Mouse (Mus musculus): Measurements from ENCODE around the gene Tars2.
A peak's percentile ranks its signal among the peaks of the same experiment; 100 is the strongest.
"Not testable (repeated sequence)": the region's sequence is repeated elsewhere in the genome, so short reads cannot be mapped to it uniquely, and the experiment has no call there.

The Tars2 gene

GRCm38 (mm10) chr3:95760106-95760505 lies at the start of gene Tars2:
Tars2 (minus strand) TSS chr3:95760206.
- Histone ChIP-seq H3K36me3 (ENCODE audit: control insufficient read depth, insufficient read depth, low read length, poor library complexity, severe bottlenecking) (peaks cover 16% of the 10 kb centered on the region; the same call in 1 of the 2 replicates), H3K27me3 (ENCODE audit: control insufficient read depth, insufficient read depth, low read length, poor library complexity, severe bottlenecking) (no peaks in the 10 kb centered on the region)
- no peak for DNase-seq (ENCODE audit: low read depth, low spot score)

GRCm38 (mm10) chr3:95808384-95808783 lies 48.4 kb upstream of the Tars2 start:
- H3K36me3 ChIP-seq (ENCODE audit: control insufficient read depth, insufficient read depth, low read length, poor library complexity, severe bottlenecking), result peaks cover 5% of the 10 kb centered on the region
- no peak for DNase-seq (ENCODE audit: low read depth, low spot score)
- no peaks in the 10 kb centered on the region for H3K27me3 ChIP-seq (ENCODE audit: control insufficient read depth, insufficient read depth, low read length, poor library complexity, severe bottlenecking)

DNA sequence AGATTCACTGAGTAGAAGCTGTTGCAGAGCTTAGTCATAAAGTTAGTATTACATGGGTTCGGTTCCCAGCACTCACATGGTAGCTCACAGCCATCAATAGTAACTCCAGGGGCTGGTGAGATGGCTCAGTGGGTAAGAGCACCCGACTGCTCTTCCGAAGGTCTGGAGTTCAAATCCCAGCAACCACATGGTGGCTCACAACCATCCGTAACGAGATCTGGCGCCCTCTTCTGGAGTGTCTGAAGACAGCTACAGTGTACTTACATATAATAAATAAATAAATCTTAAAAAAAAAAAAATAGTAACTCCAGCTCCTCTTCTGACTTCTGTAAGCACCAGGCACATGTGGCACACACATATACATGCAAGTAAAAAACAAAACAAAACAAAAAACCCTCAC lies 47.6 kb upstream of the Tars2 start:
- DNase-seq (ENCODE audit: low read depth, low spot score); H3K36me3 ChIP-seq (ENCODE audit: control insufficient read depth, insufficient read depth, low read length, poor library complexity, severe bottlenecking); H3K27me3 ChIP-seq (ENCODE audit: control insufficient read depth, insufficient read depth, low read length, poor library complexity, severe bottlenecking): not testable (repeated sequence)

GRCm38 (mm10) chr3:95806677-95807076 lies 46.7 kb upstream of the Tars2 start:
- Histone ChIP-seq H3K27me3 (ENCODE audit: control insufficient read depth, insufficient read depth, low read length, poor library complexity, severe bottlenecking) (no peaks in the 10 kb centered on the region), H3K36me3 (ENCODE audit: control insufficient read depth, insufficient read depth, low read length, poor library complexity, severe bottlenecking) (peaks cover 5% of the 10 kb centered on the region)
- no peak for DNase-seq (ENCODE audit: low read depth, low spot score)

DNA sequence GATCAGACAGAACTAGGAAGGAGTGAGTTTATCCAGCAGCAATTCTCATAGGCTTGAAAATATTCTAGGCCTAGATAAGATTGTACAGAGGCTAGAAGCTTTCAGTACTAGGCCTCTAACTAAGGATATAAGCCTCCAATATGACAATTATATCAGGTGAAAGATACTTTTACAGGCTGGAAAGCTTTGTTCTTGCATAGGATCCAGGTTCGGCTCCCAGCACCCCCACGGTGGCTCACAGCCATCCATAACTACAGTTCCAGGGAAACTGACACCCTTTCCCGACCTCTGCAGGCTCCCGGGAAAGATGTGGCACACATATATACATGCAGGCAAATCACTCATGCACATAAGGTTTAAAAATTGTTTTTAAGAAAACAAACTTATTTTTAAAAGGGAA lies 43.8 kb upstream of the Tars2 start:
- DNase-seq (ENCODE audit: low read depth, low spot score), result no peak
- no peaks in the 10 kb centered on the region for H3K27me3 ChIP-seq (ENCODE audit: control insufficient read depth, insufficient read depth, low read length, poor library complexity, severe bottlenecking)
- H3K36me3 ChIP-seq (ENCODE audit: control insufficient read depth, insufficient read depth, low read length, poor library complexity, severe bottlenecking), result peaks cover 5% of the 10 kb centered on the region

DNA sequence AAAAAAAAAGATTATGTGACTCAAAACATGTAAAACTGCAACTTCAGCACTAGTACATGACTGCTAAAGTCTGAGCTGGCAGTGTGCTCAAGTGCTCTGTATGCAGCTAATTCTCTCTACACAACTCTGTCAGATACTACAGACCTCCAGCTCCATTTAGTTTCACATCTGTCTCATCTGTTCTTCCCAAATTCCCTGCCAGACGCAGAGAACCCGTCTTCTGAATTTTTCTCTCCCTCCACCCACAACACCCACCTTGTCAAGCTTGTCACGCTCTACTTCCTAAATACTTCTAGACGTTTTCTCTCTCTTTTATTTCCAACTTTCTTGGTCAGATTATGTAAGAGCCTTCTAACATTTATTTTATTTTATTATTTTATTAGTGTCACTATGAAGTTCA lies 38.8 kb upstream of the Tars2 start:
- Histone ChIP-seq H3K27me3 (ENCODE audit: control insufficient read depth, insufficient read depth, low read length, poor library complexity, severe bottlenecking) (no peaks in the 10 kb centered on the region), H3K36me3 (ENCODE audit: control insufficient read depth, insufficient read depth, low read length, poor library complexity, severe bottlenecking) (no peaks in the 10 kb centered on the region)
- no peak for DNase-seq (ENCODE audit: low read depth, low spot score)

- Histone ChIP-seq H3K27me3 (ENCODE audit: control insufficient read depth, insufficient read depth, low read length, poor library complexity, severe bottlenecking) (no peaks in the 10 kb centered on the region), H3K36me3 (ENCODE audit: control insufficient read depth, insufficient read depth, low read length, poor library complexity, severe bottlenecking) (0 out of 2 replicates have a peak, but pooled peaks cover 2% of the 10 kb centered on the region)
- DNase-seq (ENCODE audit: low read depth, low spot score), result no peak
Measured at GRCm38 (mm10) chr3:95794299-95794698, 34.3 kb upstream of the Tars2 start.

DNA sequence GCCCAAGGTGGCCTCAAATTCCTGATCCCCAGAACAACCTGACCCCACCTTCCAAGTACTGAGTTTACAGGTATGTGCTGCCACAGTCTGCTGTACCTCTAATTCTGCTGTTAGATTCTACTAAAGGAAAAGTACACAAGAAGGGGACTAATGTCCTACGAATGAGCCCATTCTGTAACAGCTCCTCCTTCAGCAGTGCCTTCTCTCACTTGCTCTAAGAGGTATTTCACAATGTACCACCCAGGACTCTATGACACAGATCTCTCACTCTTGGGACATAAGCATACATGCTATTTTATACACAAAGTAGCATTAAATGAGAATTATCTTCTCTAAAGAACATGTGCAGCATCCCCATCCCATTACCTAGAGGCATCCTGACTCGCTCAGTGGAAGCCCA lies 33.7 kb upstream of the Tars2 start:
- Histone ChIP-seq H3K36me3 (ENCODE audit: control insufficient read depth, insufficient read depth, low read length, poor library complexity, severe bottlenecking) (0 out of 2 replicates have a peak, but pooled peaks cover 2% of the 10 kb centered on the region), H3K27me3 (ENCODE audit: control insufficient read depth, insufficient read depth, low read length, poor library complexity, severe bottlenecking) (no peaks in the 10 kb centered on the region)
- DNase-seq (ENCODE audit: low read depth, low spot score), result no peak

GRCm38 (mm10) chr3:95785501-95785900 lies 25.5 kb upstream of the Tars2 start:
- Histone ChIP-seq H3K27me3 (ENCODE audit: control insufficient read depth, insufficient read depth, low read length, poor library complexity, severe bottlenecking) (no peaks in the 10 kb centered on the region), H3K36me3 (ENCODE audit: control insufficient read depth, insufficient read depth, low read length, poor library complexity, severe bottlenecking) (peaks cover 15% of the 10 kb centered on the region; the same call in 1 of the 2 replicates)
- DNase-seq (ENCODE audit: low read depth, low spot score), result no peak

DNA sequence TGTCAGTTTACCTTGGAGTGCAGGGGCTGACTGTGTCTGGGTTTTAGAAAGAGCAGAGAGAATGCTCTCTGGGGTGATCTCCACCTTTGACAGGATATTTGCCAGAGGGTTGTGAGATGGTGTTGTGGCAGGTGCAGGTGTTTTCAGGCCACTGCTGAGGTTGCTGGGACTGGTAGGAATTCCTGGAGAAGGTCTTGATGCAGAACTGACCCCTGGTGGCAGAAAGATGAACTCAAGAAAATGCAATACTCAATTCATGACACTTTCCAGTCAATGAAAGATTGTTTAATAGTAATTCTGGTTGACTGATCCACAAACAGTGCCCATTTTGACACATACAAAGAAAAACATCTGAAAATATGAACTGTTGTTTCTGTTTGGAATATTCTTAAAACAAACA lies 12.0 kb upstream of the Tars2 start:
- DNase-seq (ENCODE audit: low read depth, low spot score), result peak; percentile 57
- Histone ChIP-seq H3K36me3 (ENCODE audit: control insufficient read depth, insufficient read depth, low read length, poor library complexity, severe bottlenecking) (peaks cover 19% of the 10 kb centered on the region), H3K27me3 (ENCODE audit: control insufficient read depth, insufficient read depth, low read length, poor library complexity, severe bottlenecking) (no peaks in the 10 kb centered on the region)

DNA sequence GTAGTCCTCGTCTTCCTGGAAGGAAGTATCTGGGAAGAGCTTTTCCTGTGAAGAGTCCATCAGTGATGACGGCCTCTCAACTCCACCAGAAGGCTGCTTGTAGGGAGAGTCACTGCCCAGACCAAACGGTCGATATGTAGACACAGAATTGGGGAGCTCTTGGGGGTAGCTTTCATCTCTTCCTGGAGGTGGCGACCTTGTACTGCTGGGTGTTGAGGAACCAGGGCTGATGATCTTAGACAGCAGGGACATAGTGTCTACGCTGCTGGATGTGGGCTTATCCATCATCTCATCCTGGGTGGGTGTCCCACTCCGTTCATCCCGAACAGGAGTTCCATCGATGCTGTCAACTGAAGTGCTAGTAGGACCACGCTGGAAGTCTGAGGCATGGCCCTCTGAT lies 5.5 kb upstream of the Tars2 start:
- no peaks in the 10 kb centered on the region for H3K27me3 ChIP-seq (ENCODE audit: control insufficient read depth, insufficient read depth, low read length, poor library complexity, severe bottlenecking)
- DNase-seq (ENCODE audit: low read depth, low spot score), result peak; percentile 14
- H3K36me3 ChIP-seq (ENCODE audit: control insufficient read depth, insufficient read depth, low read length, poor library complexity, severe bottlenecking), result peaks cover 26% of the 10 kb centered on the region

GRCm38 (mm10) chr3:95763811-95764210 lies 3.8 kb upstream of the Tars2 start:
- no peak for DNase-seq (ENCODE audit: low read depth, low spot score)
- peaks cover 20% of the 10 kb centered on the region; the same call in 1 of the 2 replicates for H3K36me3 ChIP-seq (ENCODE audit: control insufficient read depth, insufficient read depth, low read length, poor library complexity, severe bottlenecking)
- H3K27me3 ChIP-seq (ENCODE audit: control insufficient read depth, insufficient read depth, low read length, poor library complexity, severe bottlenecking), result no peaks in the 10 kb centered on the region

GRCm38 (mm10) chr3:95762961-95763360 lies 3.0 kb upstream of the Tars2 start:
- H3K27me3 ChIP-seq (ENCODE audit: control insufficient read depth, insufficient read depth, low read length, poor library complexity, severe bottlenecking), result no peaks in the 10 kb centered on the region
- no peak for DNase-seq (ENCODE audit: low read depth, low spot score)
- peaks cover 20% of the 10 kb centered on the region; the same call in 1 of the 2 replicates for H3K36me3 ChIP-seq (ENCODE audit: control insufficient read depth, insufficient read depth, low read length, poor library complexity, severe bottlenecking)

GRCm38 (mm10) chr3:95761771-95762170 lies 1.8 kb upstream of the Tars2 start:
- Histone ChIP-seq H3K36me3 (ENCODE audit: control insufficient read depth, insufficient read depth, low read length, poor library complexity, severe bottlenecking) (peaks cover 20% of the 10 kb centered on the region; the same call in 1 of the 2 replicates), H3K27me3 (ENCODE audit: control insufficient read depth, insufficient read depth, low read length, poor library complexity, severe bottlenecking) (no peaks in the 10 kb centered on the region)
- no peak for DNase-seq (ENCODE audit: low read depth, low spot score)

- Histone ChIP-seq H3K27me3 (ENCODE audit: control insufficient read depth, insufficient read depth, low read length, poor library complexity, severe bottlenecking) (no peaks in the 10 kb centered on the region), H3K36me3 (ENCODE audit: control insufficient read depth, insufficient read depth, low read length, poor library complexity, severe bottlenecking) (peaks cover 18% of the 10 kb centered on the region; the same call in 1 of the 2 replicates)
- DNase-seq (ENCODE audit: low read depth, low spot score), result no peak
Measured at GRCm38 (mm10) chr3:95760656-95761055, 650 bp upstream of the Tars2 start.

Data from splenic B cell, adult 2 months (primary cell).